Mouse (Mus musculus): ENCODE data around the gene Nid1. TPM values are rescaled to one million over a fixed set of nuclear protein-coding genes. Genes with fewer than 3 reads are reported as not detected.
A peak's percentile ranks its signal among the peaks of the same experiment; 100 is the strongest.
"Not testable (repeated sequence)": the region's sequence is repeated elsewhere in the genome, so short reads cannot be mapped to it uniquely, and the experiment has no call there.

Gene Nid1
- polyA plus RNA-seq, 1 experiment from 2014 or later: 28.3 TPM

- WGBS: no CpG with 5 or more reads among the region's 6 CpGs
- DNase-seq (ENCODE audit: low spot score); H3K4me2 ChIP-seq (ENCODE audit: low read depth, severe bottlenecking); H3K9ac ChIP-seq (ENCODE audit: low read length); H3K9me3 ChIP-seq (ENCODE audit: control insufficient read depth, low read length); H3K27ac ChIP-seq (replicated peaks; ENCODE audit: low read depth, low read length); H3K27me3 ChIP-seq (ENCODE audit: control insufficient read depth, insufficient read depth, low read length); H3K4me3 ChIP-seq (ENCODE audit: low read depth, low read length); H3K36me3 ChIP-seq (ENCODE audit: control insufficient read depth, insufficient read depth, low read length); ATAC-seq (ENCODE audit: insufficient number of reproducible peaks, low FRiP score, low TSS enrichment, low read depth); H3K4me1 ChIP-seq (ENCODE audit: control insufficient read depth, insufficient read depth, low read length): not testable (repeated sequence)
Observed at GRCm38 (mm10) chr13:13405511-13405910, 31.8 kb upstream of the Nid1 start.

GRCm38 (mm10) chr13:13414206-13414605 is 23.1 kb upstream of the Nid1 start:
- Histone ChIP-seq H3K9me3 (ENCODE audit: control insufficient read depth, low read length) (no peaks in the 10 kb centered on the region), H3K9ac (ENCODE audit: low read length) (no peak overlapping the region), H3K4me1 (ENCODE audit: control insufficient read depth, insufficient read depth, low read length) (no peaks in the 10 kb centered on the region), H3K27ac (replicated peaks; ENCODE audit: low read depth, low read length) (no peak overlapping the region), H3K27me3 (ENCODE audit: control insufficient read depth, insufficient read depth, low read length) (no peaks in the 10 kb centered on the region), H3K4me3 (ENCODE audit: low read depth, low read length) (no peak overlapping the region), H3K36me3 (ENCODE audit: control insufficient read depth, insufficient read depth, low read length) (no peaks in the 10 kb centered on the region), H3K4me2 (ENCODE audit: low read depth, severe bottlenecking) (no peak overlapping the region)
- DNase-seq (ENCODE audit: low spot score) (no peak), ATAC-seq (ENCODE audit: insufficient number of reproducible peaks, low FRiP score, low TSS enrichment, low read depth) (no peak)
- 80% methylated on average over 3 of the region's 3 CpGs for WGBS

- not testable (repeated sequence) for H3K27me3 ChIP-seq (ENCODE audit: control insufficient read depth, insufficient read depth, low read length); H3K9me3 ChIP-seq (ENCODE audit: control insufficient read depth, low read length); H3K4me2 ChIP-seq (ENCODE audit: low read depth, severe bottlenecking); H3K4me3 ChIP-seq (ENCODE audit: low read depth, low read length); H3K27ac ChIP-seq (replicated peaks; ENCODE audit: low read depth, low read length); H3K36me3 ChIP-seq (ENCODE audit: control insufficient read depth, insufficient read depth, low read length); H3K9ac ChIP-seq (ENCODE audit: low read length); H3K4me1 ChIP-seq (ENCODE audit: control insufficient read depth, insufficient read depth, low read length)
- 34% methylated on average over 23 of the region's 23 CpGs for WGBS
- DNase-seq (ENCODE audit: low spot score) (peak; percentile 69), ATAC-seq (ENCODE audit: insufficient number of reproducible peaks, low FRiP score, low TSS enrichment, low read depth) (peak; percentile 75)
Observed at GRCm38 (mm10) chr13:13415120-13416006, 22.0 kb upstream of the Nid1 start.

GRCm38 (mm10) chr13:13416007-13416337 is 21.4 kb upstream of the Nid1 start:
- H3K9ac ChIP-seq (ENCODE audit: low read length); DNase-seq (ENCODE audit: low spot score); H3K4me3 ChIP-seq (ENCODE audit: low read depth, low read length); H3K27ac ChIP-seq (replicated peaks; ENCODE audit: low read depth, low read length); H3K9me3 ChIP-seq (ENCODE audit: control insufficient read depth, low read length); H3K27me3 ChIP-seq (ENCODE audit: control insufficient read depth, insufficient read depth, low read length); H3K36me3 ChIP-seq (ENCODE audit: control insufficient read depth, insufficient read depth, low read length); H3K4me2 ChIP-seq (ENCODE audit: low read depth, severe bottlenecking); H3K4me1 ChIP-seq (ENCODE audit: control insufficient read depth, insufficient read depth, low read length): not testable (repeated sequence)
- WGBS: 83% methylated on average over 2 of the region's 4 CpGs
- ATAC-seq (ENCODE audit: insufficient number of reproducible peaks, low FRiP score, low TSS enrichment, low read depth): peak; percentile 64

GRCm38 (mm10) chr13:13418859-13419258 is 18.5 kb upstream of the Nid1 start:
- 94% methylated on average over 6 of the region's 12 CpGs for WGBS
- ATAC-seq (ENCODE audit: insufficient number of reproducible peaks, low FRiP score, low TSS enrichment, low read depth): not testable (repeated sequence)

GRCm38 (mm10) chr13:13423301-13423700 is 14.1 kb upstream of the Nid1 start:
- not testable (repeated sequence) for H3K9ac ChIP-seq (ENCODE audit: low read length); H3K4me2 ChIP-seq (ENCODE audit: low read depth, severe bottlenecking); H3K4me1 ChIP-seq (ENCODE audit: control insufficient read depth, insufficient read depth, low read length); H3K4me3 ChIP-seq (ENCODE audit: low read depth, low read length); H3K27me3 ChIP-seq (ENCODE audit: control insufficient read depth, insufficient read depth, low read length); H3K36me3 ChIP-seq (ENCODE audit: control insufficient read depth, insufficient read depth, low read length); H3K27ac ChIP-seq (replicated peaks; ENCODE audit: low read depth, low read length); ATAC-seq (ENCODE audit: insufficient number of reproducible peaks, low FRiP score, low TSS enrichment, low read depth); H3K9me3 ChIP-seq (ENCODE audit: control insufficient read depth, low read length); DNase-seq (ENCODE audit: low spot score)
- 63% methylated on average over 1 of the region's 5 CpGs for WGBS

More at GRCm38 (mm10) chr13:13418859-13419258, 18.5 kb upstream of the Nid1 start:
- not testable (repeated sequence) for H3K4me3 ChIP-seq (ENCODE audit: low read depth, low read length); H3K36me3 ChIP-seq (ENCODE audit: control insufficient read depth, insufficient read depth, low read length); H3K9me3 ChIP-seq (ENCODE audit: control insufficient read depth, low read length); H3K27me3 ChIP-seq (ENCODE audit: control insufficient read depth, insufficient read depth, low read length); H3K4me2 ChIP-seq (ENCODE audit: low read depth, severe bottlenecking); H3K27ac ChIP-seq (replicated peaks; ENCODE audit: low read depth, low read length); DNase-seq (ENCODE audit: low spot score); H3K4me1 ChIP-seq (ENCODE audit: control insufficient read depth, insufficient read depth, low read length); H3K9ac ChIP-seq (ENCODE audit: low read length)

- H3K4me2 ChIP-seq (ENCODE audit: low read depth, severe bottlenecking); DNase-seq (ENCODE audit: low spot score); H3K9ac ChIP-seq (ENCODE audit: low read length); H3K36me3 ChIP-seq (ENCODE audit: control insufficient read depth, insufficient read depth, low read length); H3K4me3 ChIP-seq (ENCODE audit: low read depth, low read length); H3K4me1 ChIP-seq (ENCODE audit: control insufficient read depth, insufficient read depth, low read length); H3K9me3 ChIP-seq (ENCODE audit: control insufficient read depth, low read length); H3K27me3 ChIP-seq (ENCODE audit: control insufficient read depth, insufficient read depth, low read length); H3K27ac ChIP-seq (replicated peaks; ENCODE audit: low read depth, low read length); ATAC-seq (ENCODE audit: insufficient number of reproducible peaks, low FRiP score, low TSS enrichment, low read depth): not testable (repeated sequence)
- 72% methylated on average over 4 of the region's 7 CpGs for WGBS
Observed at GRCm38 (mm10) chr13:13436161-13436560, 1.2 kb upstream of the Nid1 start.

- DNase-seq (ENCODE audit: low spot score); H3K36me3 ChIP-seq (ENCODE audit: control insufficient read depth, insufficient read depth, low read length); H3K4me3 ChIP-seq (ENCODE audit: low read depth, low read length); H3K9ac ChIP-seq (ENCODE audit: low read length); H3K27me3 ChIP-seq (ENCODE audit: control insufficient read depth, insufficient read depth, low read length); H3K9me3 ChIP-seq (ENCODE audit: control insufficient read depth, low read length); H3K4me1 ChIP-seq (ENCODE audit: control insufficient read depth, insufficient read depth, low read length); H3K27ac ChIP-seq (replicated peaks; ENCODE audit: low read depth, low read length): not testable (repeated sequence)
- peak overlapping the region; percentile 15; the same call in 1 of the 2 replicates for H3K4me2 ChIP-seq (ENCODE audit: low read depth, severe bottlenecking)
- peak; percentile 64 for ATAC-seq (ENCODE audit: insufficient number of reproducible peaks, low FRiP score, low TSS enrichment, low read depth)
- 5% methylated on average over 12 of the region's 28 CpGs for WGBS
Observed at GRCm38 (mm10) chr13:13438112-13438953, 982 bp downstream of the Nid1 start.

Measured in limb, embryonic 11.5 days (tissue).